Mouse (Mus musculus): ENCODE data around the gene Zfp800. TPM values are rescaled to one million over a fixed set of nuclear protein-coding genes. Genes with fewer than 3 reads are reported as not detected.
A peak's percentile ranks its signal among the peaks of the same experiment; 100 is the strongest.

The Zfp800 gene
- total and polyA plus RNA-seq, 3 experiments: 41.6 to 71.9 (median 43.2) TPM

DNA sequence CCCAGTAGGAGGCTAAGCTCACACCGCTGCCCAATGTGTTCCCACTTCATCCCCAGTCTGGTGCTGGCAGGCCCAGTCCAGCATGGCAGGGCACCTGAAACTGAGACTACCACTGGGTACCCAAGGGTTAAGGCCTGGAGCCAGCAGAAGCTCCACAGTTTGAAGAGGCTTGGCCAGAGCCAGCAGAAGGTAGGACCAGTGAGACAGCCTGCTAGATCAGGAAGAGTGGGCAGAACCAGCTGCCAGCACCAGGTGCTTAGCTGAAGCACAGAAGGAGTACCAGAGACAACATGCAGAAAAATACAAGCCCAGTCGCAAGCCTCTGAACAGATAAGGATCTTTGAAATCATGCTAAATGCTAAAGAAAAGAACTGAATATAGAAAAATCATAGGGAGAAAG lies 117.9 kb downstream of the Zfp800 start:
- DNase-seq (ENCODE audit: low read depth, low spot score): no peak
- no peaks in the 10 kb centered on the region for H3K79me2 ChIP-seq (ENCODE audit: control insufficient read depth, insufficient read depth, low read length, poor library complexity)
- no peak overlapping the region for H3K4me3 ChIP-seq (ENCODE audit: control insufficient read depth in 1 of 2, insufficient read depth in 1 of 2, low read depth in 2 of 2, low read length in 2 of 2)
- no peak overlapping the region for H3K27ac ChIP-seq (ENCODE audit: control insufficient read depth, low read depth, low read length)
- no peaks in the 10 kb centered on the region for H3K9me3 ChIP-seq (replicated peaks; ENCODE audit: insufficient read depth, low read length)
- TF ChIP-seq TAL1 (IDR thresholded peaks at IDR 0.05; ENCODE audit: low read length): no peak
- TF ChIP-seq TCF12 (IDR thresholded peaks at IDR 0.05; ENCODE audit: low read depth, low read length): no peak
- no peak for TF ChIP-seq MXI1 (IDR thresholded peaks at IDR 0.05; ENCODE audit: low read depth, low read length)
- TF ChIP-seq SIN3A (IDR thresholded peaks at IDR 0.05; ENCODE audit: low read length): no peak
- no peak for TF ChIP-seq BHLHE40 (IDR thresholded peaks at IDR 0.05; ENCODE audit: borderline replicate concordance, low read depth, low read length)
- TF ChIP-seq MAX (IDR thresholded peaks at IDR 0.05; ENCODE audit: low read length): no peak
- no peak for TF ChIP-seq NRF1 (IDR thresholded peaks at IDR 0.05; ENCODE audit: insufficient read depth, low read depth, low read length, poor library complexity, severe bottlenecking)
- TF ChIP-seq POLR2A (IDR thresholded peaks at IDR 0.05; ENCODE audit: control insufficient read depth in 1 of 2, insufficient read depth in 1 of 2, low read depth in 1 of 2, low read length in 2 of 2, poor library complexity in 1 of 2): no peak
- TF ChIP-seq MYC (IDR thresholded peaks at IDR 0.05; ENCODE audit: low read depth, low read length): no peak
- TF ChIP-seq POLR2AphosphoS2 (IDR thresholded peaks at IDR 0.05; ENCODE audit: low read length): no peak
- TF ChIP-seq CHD2 (IDR thresholded peaks at IDR 0.05; ENCODE audit: low read length): no peak
- no peak for TF ChIP-seq ZKSCAN1 (IDR thresholded peaks at IDR 0.05; ENCODE audit: low read depth, low read length)
- TF ChIP-seq SMC3 (IDR thresholded peaks at IDR 0.05; ENCODE audit: low read depth, low read length): no peak
- no peak for TF ChIP-seq USF1 (IDR thresholded peaks at IDR 0.05; ENCODE audit: low read depth, low read length)
- no peak for TF ChIP-seq UBTF (IDR thresholded peaks at IDR 0.05; ENCODE audit: borderline replicate concordance, insufficient read depth, low read depth, low read length)
- TF ChIP-seq MAZ (IDR thresholded peaks at IDR 0.05; ENCODE audit: low read depth, low read length): no peak
- TF ChIP-seq KAT2A (conservative IDR thresholded peaks at IDR 0.05; ENCODE audit: low read depth, low read length): no peak
- no peak for TF ChIP-seq CHD1 (IDR thresholded peaks at IDR 0.05; ENCODE audit: low read depth, low read length)
- TF ChIP-seq CTCF (IDR thresholded peaks at IDR 0.05 in 2 of 3, conservative IDR thresholded peaks at IDR 0.05 in 1 of 3; ENCODE audit: control insufficient read depth in 1 of 3, insufficient read depth in 1 of 3, low read depth in 2 of 3, low read length in 3 of 3, poor library complexity in 1 of 3, severe bottlenecking in 1 of 3): no peak
- no peak for TF ChIP-seq POLR2AphosphoS5 (IDR thresholded peaks at IDR 0.05; ENCODE audit: borderline replicate concordance, low read depth, low read length)
- H3K9ac ChIP-seq (ENCODE audit: control insufficient read depth, low read depth, low read length, poor library complexity, severe bottlenecking): no peak overlapping the region
- H3K27me3 ChIP-seq (ENCODE audit: control insufficient read depth in 1 of 2, insufficient read depth in 2 of 2, low read length in 2 of 2): no peaks in the 10 kb centered on the region
- H3K36me3 ChIP-seq (ENCODE audit: control insufficient read depth in 1 of 2, insufficient read depth in 2 of 2, low read length in 2 of 2): no peaks in the 10 kb centered on the region
- no peaks in the 10 kb centered on the region for H3K4me1 ChIP-seq (ENCODE audit: control insufficient read depth in 1 of 2, insufficient read depth in 2 of 2, low read length in 2 of 2)

DNA sequence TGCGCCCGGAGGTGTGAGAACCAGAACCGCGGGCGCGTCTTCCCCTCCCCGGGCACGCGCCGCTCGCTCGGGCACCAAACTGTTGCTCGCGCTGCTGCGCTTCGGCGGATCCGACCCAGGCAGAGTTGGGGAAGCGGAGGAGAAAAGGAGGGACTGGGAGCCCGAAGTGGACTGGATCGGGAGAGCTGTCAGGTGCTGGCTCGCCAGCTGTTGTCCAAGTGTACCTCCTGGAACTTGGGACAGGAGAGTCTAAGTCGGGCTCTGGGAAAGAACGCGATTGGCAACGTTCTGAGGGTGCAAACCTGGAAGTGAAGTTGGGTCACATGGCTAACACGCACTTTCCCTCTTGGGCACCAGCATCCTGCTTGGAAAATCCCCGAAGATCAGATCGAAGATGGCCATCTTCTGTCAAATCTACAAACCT lies 135.6 kb downstream of the Zfp800 start:
- Histone ChIP-seq H3K4me1 (ENCODE audit: control insufficient read depth in 1 of 2, insufficient read depth in 2 of 2, low read length in 2 of 2) (peaks cover 4 to 11% of the 10 kb centered on the region in 2 experiments), H3K9ac (ENCODE audit: control insufficient read depth, low read depth, low read length, poor library complexity, severe bottlenecking) (peak overlapping the region; percentile 100), H3K27ac (ENCODE audit: control insufficient read depth, low read depth, low read length) (peak overlapping the region; percentile 56), H3K36me3 (ENCODE audit: control insufficient read depth in 1 of 2, insufficient read depth in 2 of 2, low read length in 2 of 2) (peaks cover 6 to 28% of the 10 kb centered on the region in 2 experiments), H3K9me3 (replicated peaks; ENCODE audit: insufficient read depth, low read length) (no peaks in the 10 kb centered on the region), H3K4me3 (ENCODE audit: control insufficient read depth in 1 of 2, insufficient read depth in 1 of 2, low read depth in 2 of 2, low read length in 2 of 2) (peak overlapping the region; percentile 58 to 95), H3K79me2 (ENCODE audit: control insufficient read depth, insufficient read depth, low read length, poor library complexity) (peaks cover 34% of the 10 kb centered on the region), H3K27me3 (ENCODE audit: control insufficient read depth in 1 of 2, insufficient read depth in 2 of 2, low read length in 2 of 2) (peaks cover 0 to 2% of the 10 kb centered on the region in 2 experiments; a peak in 2 of 4 replicates)
- DNase-seq (ENCODE audit: low read depth, low spot score): peak; percentile 69
- no peak for TF ChIP-seq GATA1 (IDR thresholded peaks at IDR 0.05; ENCODE audit: low read depth, low read length)
- TF ChIP-seq ELF1 (IDR thresholded peaks at IDR 0.05; ENCODE audit: low read depth, low read length): no peak
- TF ChIP-seq MYC (IDR thresholded peaks at IDR 0.05; ENCODE audit: low read depth, low read length): no peak
- TF ChIP-seq MAX (IDR thresholded peaks at IDR 0.05; ENCODE audit: low read length): peak; percentile 75
- TF ChIP-seq RAD21 (IDR thresholded peaks at IDR 0.05; ENCODE audit: low read depth, low read length): no peak
- TF ChIP-seq USF2 (IDR thresholded peaks at IDR 0.05; ENCODE audit: borderline replicate concordance in 1 of 2, insufficient read depth in 1 of 2, low read depth in 1 of 2, low read length in 2 of 2): no peak
- no peak for TF ChIP-seq RCOR1 (IDR thresholded peaks at IDR 0.05; ENCODE audit: low read depth, low read length)
- TF ChIP-seq ZNF384 (IDR thresholded peaks at IDR 0.05; ENCODE audit: low read depth, low read length): no peak
- no peak for TF ChIP-seq EP300 (IDR thresholded peaks at IDR 0.05; ENCODE audit: low read depth in 1 of 2, low read length in 2 of 2)
- no peak for TF ChIP-seq KAT2A (conservative IDR thresholded peaks at IDR 0.05; ENCODE audit: low read depth, low read length)
- TF ChIP-seq MYB (IDR thresholded peaks at IDR 0.05; ENCODE audit: low read depth, low read length): no peak
- TF ChIP-seq MXI1 (IDR thresholded peaks at IDR 0.05; ENCODE audit: low read depth, low read length): no peak; the same call in 1 of the 2 replicates
- TF ChIP-seq JUND (IDR thresholded peaks at IDR 0.05; ENCODE audit: low read depth, low read length): no peak
- peak; percentile 69 for TF ChIP-seq USF1 (IDR thresholded peaks at IDR 0.05; ENCODE audit: low read depth, low read length)
- TF ChIP-seq UBTF (IDR thresholded peaks at IDR 0.05; ENCODE audit: borderline replicate concordance, insufficient read depth, low read depth, low read length): no peak

Data from MEL (cell line).